Mouse (Mus musculus) heart, embryonic 12.5 days (tissue): ENCODE data around the gene Gm20388. TPM values are rescaled to one million over a fixed set of nuclear protein-coding genes. Genes with fewer than 3 reads are reported as not detected.

Experiments
- ATAC-seq: fragments of 200-750 bp; cut with Nextera tagmentation; 2 replicates; pipeline ENCODE4 v1.8.0; 2017; ENCODE audit warnings: moderate TSS enrichment, moderate library complexity; ENCODE audit not compliant: insufficient number of reproducible peaks, low FRiP score
- H3K27ac ChIP-seq: fragments of 300-500 bp; sonication (generic); 2 replicates; pipeline ENCODE4 v1.5.1; 2016; ENCODE audit warnings: mild to moderate bottlenecking, moderate library complexity; ENCODE audit not compliant: poor library complexity, severe bottlenecking
- H3K27me3 ChIP-seq: fragments of 300-500 bp; sonication (generic); replicated peaks from 2 replicates; pipeline ENCODE4 v1.6.1; 2016; ENCODE audit warnings: mild to moderate bottlenecking, moderate library complexity
- H3K36me3 ChIP-seq: fragments of 300-500 bp; sonication (generic); 2 replicates; pipeline ENCODE4 v1.6.1; 2016; ENCODE audit warnings: mild to moderate bottlenecking, moderate library complexity
- H3K4me1 ChIP-seq: fragments of 300-500 bp; sonication (generic); replicated peaks from 2 replicates; pipeline ENCODE4 v1.6.1; 2016; ENCODE audit warnings: mild to moderate bottlenecking
- H3K4me2 ChIP-seq: fragments of 300-500 bp; sonication (generic); 2 replicates; pipeline ENCODE4 v1.6.1; 2016; ENCODE audit warnings: mild to moderate bottlenecking, moderate library complexity
- H3K4me3 ChIP-seq: fragments of 300-500 bp; sonication (generic); 2 replicates; pipeline ENCODE4 v1.5.1; 2016; ENCODE audit warnings: mild to moderate bottlenecking
- H3K9ac ChIP-seq: fragments of 300-500 bp; sonication (generic); 2 replicates; pipeline ENCODE4 v1.6.1; 2016; ENCODE audit warnings: mild to moderate bottlenecking, moderate library complexity
- H3K9me3 ChIP-seq: fragments of 300-500 bp; sonication (generic); replicated peaks from 2 replicates; pipeline ENCODE4 v1.6.1; 2016; ENCODE audit warnings: mild to moderate bottlenecking, moderate library complexity
- WGBS: fragments of 180-500 bp; shearing (Covaris S2); methylation state at CpG from one replicate; pipeline ENCODE4 v1.1.7; 2016; 5-methylcytosine and 5-hydroxymethylcytosine counted together
- polyA plus RNA-seq: library from polyadenylated mRNA; unstranded; fragments of >200 nt; fragmentation: Nextera tagmentation; extraction: Ambion mirVana; gene quantifications from 2 replicates; pipeline ENCODE4 v1.2.1, GENCODE M21; 2016

Gm20388 gene
- polyA plus RNA-seq, 1 experiment from 2014 or later, result not detected

- Histone ChIP-seq H3K4me2 (no peak overlapping the region), H3K27me3 (peaks cover 59% of the 10 kb centered on the region), H3K9me3 (no peaks in the 10 kb centered on the region), H3K27ac (no peak overlapping the region), H3K9ac (no peak overlapping the region), H3K4me3 (no peak overlapping the region), H3K4me1 (peaks cover 30% of the 10 kb centered on the region), H3K36me3 (peaks cover 16% of the 10 kb centered on the region)
- no peak for ATAC-seq
- 82% methylated on average over 4 of the region's 4 CpGs for WGBS
These were observed 3984.6 kb downstream of the Gm20388 start for GRCm38 (mm10) chr8:123895230-123895629.

DNA sequence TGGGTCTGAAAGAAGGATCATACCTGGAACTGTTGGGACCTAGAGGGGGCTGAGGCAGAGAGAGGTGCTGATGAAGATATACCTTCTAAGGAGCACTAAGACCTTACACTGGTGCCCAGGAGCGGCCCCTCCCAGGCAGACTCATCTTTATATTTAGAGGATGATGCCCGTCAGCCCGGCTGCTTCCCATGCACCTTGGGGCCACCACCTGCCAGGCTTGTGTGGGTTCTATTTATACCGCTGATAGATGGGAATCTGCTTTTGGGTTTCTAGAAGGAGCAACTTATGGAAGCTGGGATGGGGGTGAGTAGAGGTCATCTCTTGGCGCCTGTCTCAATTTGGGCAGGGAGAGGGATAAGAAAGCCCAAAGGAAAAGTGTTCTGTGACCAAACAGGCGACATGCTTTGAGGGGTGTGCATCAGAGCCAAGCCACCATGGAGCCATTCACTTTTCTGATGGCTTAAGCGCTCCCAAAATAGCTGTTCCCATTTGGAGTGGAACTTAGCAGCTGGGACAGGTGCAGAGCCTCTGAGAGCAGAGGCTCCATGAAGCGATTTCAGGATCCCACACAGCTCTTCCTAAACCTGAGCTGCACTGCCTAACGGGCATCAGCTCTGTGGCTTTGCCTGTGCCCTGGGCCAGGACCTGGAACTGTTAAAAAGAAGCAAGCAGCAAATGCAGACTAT is 3985.2 kb downstream of the Gm20388 start:
- Histone ChIP-seq H3K4me2 (no peak overlapping the region), H3K4me1 (peaks cover 30% of the 10 kb centered on the region), H3K9me3 (no peaks in the 10 kb centered on the region), H3K4me3 (no peak overlapping the region), H3K27me3 (peaks cover 56% of the 10 kb centered on the region), H3K36me3 (peaks cover 22% of the 10 kb centered on the region), H3K27ac (no peak overlapping the region), H3K9ac (no peak overlapping the region)
- no peak for ATAC-seq
- 64% methylated on average over 9 of the region's 9 CpGs for WGBS

- no peak for ATAC-seq
- no peak overlapping the region for H3K9ac ChIP-seq
- no peaks in the 10 kb centered on the region for H3K9me3 ChIP-seq
- peaks cover 27% of the 10 kb centered on the region for H3K36me3 ChIP-seq
- peaks cover 51% of the 10 kb centered on the region for H3K27me3 ChIP-seq
- H3K27ac ChIP-seq, result no peak overlapping the region
- 55% methylated on average over 14 of the region's 14 CpGs for WGBS
- no peak overlapping the region for H3K4me3 ChIP-seq
- H3K4me2 ChIP-seq, result no peak overlapping the region
- H3K4me1 ChIP-seq, result peaks cover 30% of the 10 kb centered on the region
These were observed 3985.7 kb downstream of the Gm20388 start for GRCm38 (mm10) chr8:123896366-123896761.

GRCm38 (mm10) chr8:123896774-123897173 is 3986.1 kb downstream of the Gm20388 start:
- Histone ChIP-seq H3K9ac (no peak overlapping the region), H3K4me1 (peaks cover 26% of the 10 kb centered on the region), H3K4me3 (no peak overlapping the region), H3K9me3 (no peaks in the 10 kb centered on the region), H3K27me3 (peaks cover 49% of the 10 kb centered on the region), H3K36me3 (peaks cover 31% of the 10 kb centered on the region), H3K27ac (no peak overlapping the region), H3K4me2 (no peak overlapping the region)
- ATAC-seq, result no peak
- 52% methylated on average over 10 of the region's 10 CpGs for WGBS

DNA sequence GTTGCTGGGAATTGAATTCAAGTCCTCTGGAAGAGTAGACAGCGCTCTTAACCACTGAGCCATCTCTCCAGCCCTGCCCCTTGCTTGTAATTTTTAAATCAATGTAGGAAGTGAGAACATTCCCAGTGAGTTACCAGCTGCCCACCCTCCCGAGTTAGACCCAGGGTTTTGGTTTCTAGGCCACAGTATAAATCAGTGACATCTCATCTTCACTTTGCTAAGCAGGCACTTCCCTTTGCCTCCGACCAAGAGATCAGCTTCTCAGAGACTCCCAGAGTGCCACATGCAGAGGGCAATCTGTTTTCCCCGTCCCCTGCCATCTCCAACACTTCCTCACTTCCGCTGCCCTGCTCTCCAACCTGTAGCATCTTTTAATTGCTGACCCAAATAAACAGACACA is 3987.9 kb downstream of the Gm20388 start:
- Histone ChIP-seq H3K4me3 (no peak overlapping the region), H3K27me3 (peaks cover 31% of the 10 kb centered on the region), H3K9me3 (no peaks in the 10 kb centered on the region), H3K36me3 (peaks cover 49% of the 10 kb centered on the region), H3K9ac (no peak overlapping the region), H3K4me1 (peaks cover 16% of the 10 kb centered on the region; the same call in 1 of the 2 replicates), H3K27ac (no peak overlapping the region), H3K4me2 (no peak overlapping the region)
- no peak for ATAC-seq
- WGBS, result 83% methylated on average over 5 of the region's 5 CpGs

DNA sequence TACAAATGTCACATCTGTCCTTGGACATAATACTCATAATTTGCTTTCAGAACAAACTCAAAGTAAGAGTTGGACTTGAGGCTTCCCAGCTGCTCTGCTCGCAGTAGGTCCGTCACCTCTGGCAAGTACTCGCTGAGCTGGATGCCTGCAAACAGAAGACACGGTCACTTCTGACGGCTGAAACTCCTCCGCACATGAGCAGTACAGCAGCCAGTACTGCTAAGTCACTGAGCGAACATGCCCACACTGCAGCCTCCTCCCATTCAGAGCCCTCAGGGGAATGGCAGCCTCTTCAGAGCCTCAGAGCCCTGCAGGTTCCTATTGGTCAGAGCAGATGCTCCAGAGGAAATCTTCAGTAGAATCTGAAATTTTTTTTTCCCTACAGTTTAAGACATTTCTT is 3988.7 kb downstream of the Gm20388 start:
- peaks cover 23% of the 10 kb centered on the region for H3K27me3 ChIP-seq
- ATAC-seq, result no peak
- H3K9ac ChIP-seq, result no peak overlapping the region
- H3K9me3 ChIP-seq, result no peaks in the 10 kb centered on the region
- no peak overlapping the region for H3K27ac ChIP-seq
- no peak overlapping the region for H3K4me2 ChIP-seq
- H3K4me1 ChIP-seq, result peaks cover 16% of the 10 kb centered on the region; the same call in 1 of the 2 replicates
- peaks cover 57% of the 10 kb centered on the region for H3K36me3 ChIP-seq
- 89% methylated on average over 7 of the region's 7 CpGs for WGBS
- H3K4me3 ChIP-seq, result no peak overlapping the region

DNA sequence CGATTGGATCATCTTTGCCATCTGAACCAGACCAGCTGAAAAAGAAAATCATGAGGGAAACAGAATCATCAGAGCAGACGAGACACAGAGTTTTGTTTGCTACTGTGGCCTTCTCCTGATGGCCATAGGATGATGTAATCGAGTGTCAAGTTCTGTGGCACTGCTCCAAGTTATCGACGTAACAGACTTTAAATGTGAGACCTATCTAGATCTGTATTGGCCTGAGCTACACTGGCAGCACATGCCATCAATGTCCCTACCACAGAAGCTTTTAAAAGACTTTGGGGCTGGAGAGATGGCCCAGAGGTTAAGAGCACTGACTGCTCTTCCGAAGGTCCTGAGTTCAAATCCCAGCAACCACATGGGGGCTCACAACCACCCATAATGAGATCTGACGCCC is 3992.0 kb downstream of the Gm20388 start:
- Histone ChIP-seq H3K9me3 (no peaks in the 10 kb centered on the region), H3K4me2 (no peak overlapping the region), H3K27me3 (no peaks in the 10 kb centered on the region), H3K27ac (no peak overlapping the region), H3K36me3 (peaks cover 84% of the 10 kb centered on the region), H3K4me3 (no peak overlapping the region), H3K9ac (no peak overlapping the region), H3K4me1 (no peaks in the 10 kb centered on the region)
- no peak for ATAC-seq
- WGBS, result 83% methylated on average over 7 of the region's 7 CpGs

DNA sequence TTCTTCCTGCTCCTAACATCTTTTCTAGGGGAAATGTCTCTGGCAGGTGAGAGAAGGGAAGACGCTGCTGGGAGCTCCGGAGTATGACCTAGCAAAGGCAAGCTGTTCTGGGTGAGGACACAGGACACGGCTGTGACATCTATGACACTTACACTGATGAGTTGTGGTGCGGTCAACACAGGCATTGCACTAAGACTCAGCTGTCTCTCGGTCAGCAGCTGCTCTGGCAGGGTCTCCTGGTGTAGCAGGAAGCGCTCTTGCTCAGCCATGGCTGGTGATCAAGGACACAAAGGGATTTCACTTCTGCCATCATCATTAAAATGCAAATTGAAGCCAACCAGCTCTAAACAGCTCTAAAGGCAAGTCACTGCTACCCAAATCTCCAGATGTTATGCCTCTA is 3997.0 kb downstream of the Gm20388 start:
- no peak for ATAC-seq
- H3K4me3 ChIP-seq, result no peak overlapping the region
- WGBS, result 96% methylated on average over 6 of the region's 6 CpGs

DNA sequence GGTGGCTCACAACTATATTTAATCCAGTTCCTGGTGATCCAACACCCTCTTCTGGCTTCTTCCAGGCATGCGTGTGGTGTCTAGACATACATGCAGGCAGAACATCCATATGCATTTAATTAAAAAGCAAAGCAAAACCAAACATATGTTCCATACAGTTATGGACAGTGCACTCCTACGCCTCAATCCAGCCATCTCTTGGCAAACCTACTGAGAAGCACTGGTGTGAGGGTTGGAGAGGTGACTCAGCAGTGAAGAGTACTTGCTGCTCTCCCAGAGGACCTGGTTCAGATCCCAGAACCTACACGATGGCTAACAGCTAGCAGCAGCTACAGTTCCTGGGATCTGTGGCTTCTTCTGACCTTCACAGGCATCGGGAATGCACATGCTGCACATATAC is 4001.6 kb downstream of the Gm20388 start:
- no peaks in the 10 kb centered on the region for H3K27me3 ChIP-seq
- H3K9ac ChIP-seq, result no peak overlapping the region
- H3K36me3 ChIP-seq, result peaks cover 94% of the 10 kb centered on the region
- no peak overlapping the region for H3K4me3 ChIP-seq
- ATAC-seq, result no peak
- no peak overlapping the region for H3K4me2 ChIP-seq
- 92% methylated on average over 4 of the region's 4 CpGs for WGBS
- H3K4me1 ChIP-seq, result no peaks in the 10 kb centered on the region
- H3K9me3 ChIP-seq, result no peaks in the 10 kb centered on the region
- no peak overlapping the region for H3K27ac ChIP-seq

More for the DNA sequence above, 3997.0 kb downstream of the Gm20388 start:
- H3K36me3 ChIP-seq, result peaks cover 90% of the 10 kb centered on the region
- no peaks in the 10 kb centered on the region for H3K27me3 ChIP-seq
- H3K27ac ChIP-seq, result no peak overlapping the region
- H3K4me1 ChIP-seq, result no peaks in the 10 kb centered on the region
- no peaks in the 10 kb centered on the region for H3K9me3 ChIP-seq
- no peak overlapping the region for H3K4me2 ChIP-seq
- H3K9ac ChIP-seq, result no peak overlapping the region

DNA sequence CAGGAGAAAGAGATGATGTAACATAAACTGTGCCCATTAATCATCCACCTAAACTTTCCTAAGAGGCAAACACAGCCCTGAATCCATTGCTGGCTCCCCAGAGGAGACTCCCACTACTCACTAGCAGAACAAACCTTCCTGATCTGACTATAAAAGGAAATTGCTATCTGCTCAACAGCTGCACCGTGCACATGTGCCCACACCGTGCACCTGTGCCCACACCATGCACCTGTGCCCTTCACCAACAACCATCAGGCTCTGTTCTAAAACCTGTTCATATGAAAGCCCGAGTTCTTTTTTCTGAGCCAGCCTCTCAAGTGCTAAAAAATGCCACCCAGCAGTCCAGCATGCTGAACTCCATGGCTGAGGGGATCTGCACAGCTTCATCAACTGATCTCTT is 4004.0 kb downstream of the Gm20388 start:
- H3K36me3 ChIP-seq, result peaks cover 93% of the 10 kb centered on the region
- H3K27ac ChIP-seq, result no peak overlapping the region
- ATAC-seq, result no peak
- no peak overlapping the region for H3K9ac ChIP-seq
- H3K4me2 ChIP-seq, result no peak overlapping the region
- no peaks in the 10 kb centered on the region for H3K9me3 ChIP-seq
- WGBS, result 96% methylated on average over 3 of the region's 3 CpGs
- H3K4me3 ChIP-seq, result no peak overlapping the region
- H3K4me1 ChIP-seq, result no peaks in the 10 kb centered on the region
- H3K27me3 ChIP-seq, result no peaks in the 10 kb centered on the region

DNA sequence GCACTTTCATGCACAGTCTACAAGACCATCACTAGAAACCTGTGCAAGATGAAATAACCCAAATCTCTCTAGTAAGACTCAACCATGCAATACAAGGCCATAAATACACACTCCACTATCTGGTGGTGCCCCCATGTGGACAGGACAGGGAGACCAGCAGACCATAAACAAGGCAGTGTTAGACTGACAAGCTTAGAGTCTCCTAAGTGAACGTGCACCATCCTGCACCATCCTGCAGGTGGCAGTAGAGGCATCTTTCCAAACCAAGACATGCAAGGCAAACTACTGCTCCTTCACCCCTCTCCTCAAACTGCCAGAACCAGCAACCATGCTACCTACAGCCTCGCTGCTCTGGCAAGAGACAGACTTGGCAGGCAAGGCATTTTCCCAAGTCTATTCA is 4014.1 kb downstream of the Gm20388 start:
- ATAC-seq, result no peak
- peaks cover 84% of the 10 kb centered on the region for H3K36me3 ChIP-seq
- H3K9me3 ChIP-seq, result no peaks in the 10 kb centered on the region
- H3K4me1 ChIP-seq, result no peaks in the 10 kb centered on the region
- no peak overlapping the region for H3K4me3 ChIP-seq
- no peaks in the 10 kb centered on the region for H3K27me3 ChIP-seq
- WGBS, result 16% methylated on average over 2 of the region's 2 CpGs
- H3K4me2 ChIP-seq, result no peak overlapping the region
- no peak overlapping the region for H3K27ac ChIP-seq
- H3K9ac ChIP-seq, result no peak overlapping the region

DNA sequence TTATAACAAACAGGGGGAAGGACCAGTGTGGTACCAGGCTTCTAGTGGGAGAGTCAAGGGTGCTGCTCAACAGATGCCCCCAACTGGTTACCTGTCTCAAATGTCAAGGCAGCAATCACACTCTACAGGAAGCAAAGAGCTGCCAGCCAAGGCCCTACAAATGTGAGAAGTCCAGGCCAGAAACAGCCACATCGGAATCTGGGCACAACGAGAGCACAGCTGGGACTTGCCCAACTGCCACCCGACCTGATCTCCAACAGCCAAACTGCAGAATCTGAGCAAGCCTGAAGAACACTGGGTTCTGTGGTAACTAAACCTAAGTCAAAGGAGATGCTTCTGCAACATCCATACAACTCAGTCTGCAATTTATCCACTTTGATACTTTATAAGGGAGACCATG is 4015.0 kb downstream of the Gm20388 start:
- no peak overlapping the region for H3K9ac ChIP-seq
- peaks cover 84% of the 10 kb centered on the region for H3K36me3 ChIP-seq
- H3K4me1 ChIP-seq, result no peaks in the 10 kb centered on the region
- no peaks in the 10 kb centered on the region for H3K27me3 ChIP-seq
- H3K4me3 ChIP-seq, result no peak overlapping the region
- 86% methylated on average over 3 of the region's 3 CpGs for WGBS
- H3K27ac ChIP-seq, result no peak overlapping the region
- ATAC-seq, result no peak
- no peaks in the 10 kb centered on the region for H3K9me3 ChIP-seq
- H3K4me2 ChIP-seq, result no peak overlapping the region
